Mouse (Mus musculus): ENCODE data around the gene Myl9.

Myl9 gene

DNA sequence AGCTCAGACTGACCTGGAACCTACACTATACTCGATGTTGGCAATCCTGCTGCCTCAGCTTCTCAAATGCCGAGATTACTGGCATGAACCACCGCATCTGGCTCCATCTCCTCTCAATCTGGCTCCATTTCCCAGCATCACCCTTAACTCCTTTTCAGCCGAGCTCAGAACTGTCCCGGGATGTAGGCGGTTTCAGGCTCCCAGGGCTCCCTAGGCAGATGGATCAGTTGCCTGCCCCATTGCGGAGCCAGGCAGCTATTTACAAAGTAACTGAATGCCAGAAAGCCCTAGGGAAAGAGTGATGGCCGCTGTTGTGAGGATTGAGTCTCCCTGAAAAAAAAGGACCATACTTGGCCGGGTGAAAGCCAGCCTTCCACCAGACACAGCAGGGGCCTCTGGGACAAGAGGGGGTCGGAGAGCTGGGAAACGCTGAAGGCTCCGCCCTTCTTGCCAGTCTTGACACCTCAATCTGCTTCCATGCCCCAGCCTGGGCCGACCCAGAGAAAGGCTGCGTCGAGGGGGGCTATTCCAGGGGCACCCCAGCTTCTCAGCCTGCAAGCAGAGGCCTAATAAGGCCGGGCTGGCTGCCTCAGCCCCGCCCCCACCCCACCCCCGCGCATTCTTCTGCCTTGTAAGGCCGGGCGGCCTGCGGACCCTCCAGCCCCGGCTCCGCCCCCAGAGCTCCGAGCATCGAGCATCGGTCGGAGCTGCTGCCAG lies at the start of gene Myl9:
Gene Myl9, plus strand, starts transcription at position 683 of the 717 bp plus-strand sequence.
- DNase-seq (ENCODE audit: extremely low spot score, low spot score) = peak; percentile 77

DNA sequence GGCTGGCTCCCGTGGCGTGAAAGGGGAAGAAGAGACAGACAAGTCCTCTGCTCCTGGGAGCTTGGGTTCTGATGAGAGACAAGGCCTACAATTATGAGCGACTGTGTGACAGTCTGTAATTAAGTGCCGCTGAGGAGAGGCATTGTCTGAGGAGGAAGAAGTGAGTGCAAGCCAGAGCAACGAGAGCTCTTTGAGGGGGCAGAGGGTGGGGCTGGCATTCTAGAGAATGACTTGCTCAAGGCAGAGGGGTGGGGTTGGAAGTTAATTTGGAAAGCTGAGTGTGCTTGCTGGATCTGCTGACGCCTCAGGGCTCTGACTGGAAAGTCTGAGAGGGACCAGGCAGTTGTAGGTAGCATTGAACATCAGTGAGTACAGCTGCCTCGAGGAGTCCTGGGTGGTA lies 48.9 kb upstream of the Myl9 start:
- no peak for DNase-seq (ENCODE audit: extremely low spot score, low spot score)

DNA sequence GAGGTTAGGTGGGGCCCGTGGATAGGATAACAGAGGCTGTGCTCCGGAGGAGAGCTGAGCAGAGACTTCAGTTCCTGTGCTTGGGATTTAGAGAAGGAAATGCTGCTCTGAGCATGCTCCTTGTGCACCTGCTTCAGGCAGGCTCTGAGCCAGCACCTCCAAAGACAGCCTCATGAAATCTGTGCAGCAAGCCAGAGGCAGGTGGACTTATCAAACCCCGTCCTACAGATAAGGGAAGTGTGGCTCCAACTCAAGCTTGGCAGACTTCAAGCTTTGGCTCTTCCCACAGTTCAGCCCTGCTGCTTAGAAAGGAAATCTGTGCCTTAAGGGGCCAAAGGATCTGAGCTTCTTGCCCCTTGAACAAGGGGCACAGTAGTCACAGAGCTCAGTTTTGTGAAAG lies 48.3 kb upstream of the Myl9 start:
- DNase-seq (ENCODE audit: extremely low spot score, low spot score) = no peak

DNA sequence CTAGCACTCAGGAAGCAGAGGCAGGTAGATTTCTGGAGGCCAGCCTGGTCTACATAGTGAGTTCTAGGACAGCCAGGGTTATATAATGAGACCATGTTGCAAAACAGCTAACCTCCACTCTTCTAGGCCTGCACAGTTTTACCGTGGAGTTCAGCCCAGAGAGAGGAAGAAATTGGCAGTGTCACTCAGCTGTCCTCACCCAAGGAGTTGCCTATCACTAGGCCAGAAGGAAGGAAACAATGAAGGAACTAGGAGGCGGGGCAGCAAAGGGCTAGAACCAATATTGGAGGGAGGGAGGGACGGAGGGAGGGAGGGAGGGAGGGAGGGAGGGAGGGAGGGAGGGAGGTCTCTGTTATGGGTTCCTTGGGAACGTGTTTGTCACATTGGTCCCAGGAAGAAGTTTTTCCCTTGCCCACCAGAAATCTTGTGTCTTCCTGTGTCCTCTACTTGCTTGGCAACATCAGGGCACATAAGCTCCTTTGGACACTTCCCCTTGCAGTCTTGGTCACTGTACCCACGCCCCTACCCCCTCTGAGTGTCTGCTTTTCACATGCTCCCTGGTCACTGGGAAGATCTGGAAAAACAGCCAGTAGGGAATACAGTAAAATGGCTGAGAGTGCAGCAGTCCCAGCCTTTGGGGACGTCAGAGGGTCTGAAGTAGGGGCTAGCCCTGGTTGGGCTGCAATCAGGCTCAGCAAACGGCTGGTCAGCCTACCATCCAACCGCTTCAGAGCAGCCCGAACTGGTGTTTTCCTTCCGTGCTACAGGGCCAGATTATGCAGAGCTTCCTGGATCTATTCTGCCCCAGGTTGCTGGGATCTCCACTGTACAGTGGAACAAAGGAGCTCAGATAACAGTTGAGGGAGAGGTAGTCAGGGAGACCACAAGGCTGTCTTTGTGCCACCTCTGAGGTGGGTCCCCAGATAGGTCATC lies 45.4 kb upstream of the Myl9 start:
- no peak for DNase-seq (ENCODE audit: extremely low spot score, low spot score)

DNA sequence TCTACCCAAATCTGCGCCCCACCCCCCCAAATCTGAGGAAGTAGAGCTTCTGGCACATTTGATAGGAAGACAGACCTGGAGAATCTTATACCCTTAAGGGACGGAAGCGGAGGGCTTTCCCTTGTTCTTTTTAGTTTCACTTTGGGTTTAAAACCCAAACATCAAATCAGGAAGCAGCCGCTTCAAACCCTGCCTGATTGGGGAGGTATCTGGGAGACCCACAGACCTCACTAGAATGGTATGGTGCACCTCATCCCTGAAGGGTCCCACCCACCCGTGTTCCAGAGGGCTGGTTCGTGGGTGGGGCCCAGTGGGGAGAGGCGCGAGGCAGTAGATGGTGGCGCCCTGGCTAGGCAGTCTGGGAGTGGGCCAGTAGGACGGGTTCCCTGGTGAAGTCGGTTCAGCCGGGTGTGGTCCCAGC lies 44.7 kb upstream of the Myl9 start:
- DNase-seq (ENCODE audit: extremely low spot score, low spot score) = no peak

DNA sequence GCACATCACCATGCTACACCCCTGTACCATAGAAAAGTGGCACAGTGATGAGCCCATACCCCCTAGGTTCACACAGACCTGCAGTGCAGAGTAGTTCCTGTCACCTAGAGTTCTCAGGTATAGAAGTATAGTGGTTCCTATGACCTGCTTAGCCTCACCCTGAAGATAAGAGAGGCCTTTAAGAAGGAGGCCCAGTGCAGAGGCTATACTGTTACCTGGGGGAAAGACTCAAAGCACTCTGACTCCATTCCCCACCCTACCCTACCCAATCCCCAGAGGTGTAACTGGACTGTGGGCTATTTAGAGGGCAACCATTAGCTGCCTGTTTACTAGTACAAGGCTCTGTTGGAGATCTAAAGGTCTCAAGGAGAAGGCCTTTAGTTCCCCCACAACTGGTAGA lies 43.6 kb upstream of the Myl9 start:
- DNase-seq (ENCODE audit: extremely low spot score, low spot score) = no peak

DNA sequence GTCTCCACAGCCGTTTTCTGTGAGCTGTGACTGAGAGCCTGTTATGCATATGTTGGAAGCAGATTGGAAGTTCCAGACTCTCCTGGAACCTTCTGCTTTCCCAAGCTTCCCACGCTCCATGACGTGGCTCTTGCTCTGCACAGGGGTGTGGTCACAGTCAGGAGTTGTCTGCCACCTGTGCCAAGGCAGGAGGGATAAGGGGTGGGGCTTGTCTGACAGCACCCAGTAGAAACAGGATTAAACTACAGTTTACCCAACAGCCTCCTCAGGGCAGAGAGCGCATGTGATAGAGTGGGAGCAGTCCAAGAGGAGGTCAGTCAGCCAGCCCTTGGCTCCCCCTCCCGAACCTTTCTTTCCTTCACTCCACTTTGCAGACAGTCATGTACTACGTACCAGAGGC lies 43.1 kb upstream of the Myl9 start:
- no peak for DNase-seq (ENCODE audit: extremely low spot score, low spot score)

DNA sequence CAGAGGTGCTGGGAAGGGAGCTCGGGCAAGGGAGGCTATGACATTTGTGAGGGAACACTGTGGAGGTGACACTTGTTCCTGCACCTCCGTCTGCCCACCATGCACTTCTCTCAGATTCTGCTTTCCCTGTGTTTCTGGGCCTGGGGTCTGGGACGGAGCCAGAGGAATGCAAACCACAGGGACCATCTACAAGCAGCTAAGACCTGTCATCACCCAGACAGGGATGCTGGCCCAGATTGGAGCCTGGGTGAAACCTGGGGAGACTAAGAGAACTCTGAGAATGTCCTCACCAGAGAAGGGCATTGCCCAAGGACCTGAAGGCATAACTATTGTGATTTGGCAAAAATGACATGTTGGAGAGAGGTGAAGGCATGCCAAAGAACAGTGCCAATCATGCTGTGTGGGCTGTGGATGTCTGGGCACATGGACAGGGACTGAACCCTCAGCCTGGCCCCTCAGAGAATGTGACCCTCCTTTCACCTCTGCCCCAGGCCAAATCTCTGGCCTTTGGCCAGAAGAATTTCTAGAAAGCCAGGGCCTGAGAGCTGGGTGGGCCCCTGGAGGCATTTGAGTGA lies 39.4 kb upstream of the Myl9 start:
- DNase-seq (ENCODE audit: extremely low spot score, low spot score) = no peak

DNA sequence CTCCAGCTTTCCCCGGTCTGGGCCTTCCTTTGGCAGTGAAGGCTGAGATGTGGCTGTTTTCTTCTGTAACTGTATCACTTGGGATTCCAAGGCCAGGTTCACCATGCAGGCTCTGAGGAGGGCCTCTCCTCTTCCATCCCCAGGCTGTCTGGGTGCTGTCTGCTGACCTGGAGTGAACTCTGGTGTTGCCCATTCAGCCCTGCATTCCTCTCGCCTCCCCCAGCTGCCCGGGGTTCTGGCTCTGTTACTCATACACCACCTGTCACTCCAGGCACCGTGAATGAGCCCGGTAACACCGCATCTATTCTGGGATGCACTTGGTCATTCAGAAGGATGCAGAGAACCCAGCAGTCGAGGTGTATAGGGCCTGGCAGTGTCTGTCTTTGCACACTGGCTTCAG lies 38.4 kb upstream of the Myl9 start:
- no peak for DNase-seq (ENCODE audit: extremely low spot score, low spot score)

DNA sequence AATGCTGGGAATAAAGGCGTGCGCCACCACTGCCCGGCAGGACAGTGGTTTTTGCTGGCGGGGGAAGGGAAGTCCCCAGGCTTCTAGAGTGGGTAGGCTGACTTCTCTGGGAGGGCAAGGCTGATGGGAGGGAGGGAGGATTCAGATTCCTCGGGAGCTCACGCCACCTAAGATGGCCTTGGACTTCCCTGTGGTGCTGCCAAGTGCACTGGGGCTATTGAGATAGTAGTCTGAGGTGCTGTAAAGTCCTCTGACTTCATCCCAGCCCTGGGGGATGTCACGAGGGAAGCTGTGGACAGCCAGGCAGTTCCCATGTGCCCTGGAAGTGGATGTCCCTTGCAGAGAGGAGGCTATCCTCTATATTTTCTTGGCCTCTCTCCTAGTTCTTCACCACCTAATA lies 37.2 kb upstream of the Myl9 start:
- no peak for DNase-seq (ENCODE audit: extremely low spot score, low spot score)

DNA sequence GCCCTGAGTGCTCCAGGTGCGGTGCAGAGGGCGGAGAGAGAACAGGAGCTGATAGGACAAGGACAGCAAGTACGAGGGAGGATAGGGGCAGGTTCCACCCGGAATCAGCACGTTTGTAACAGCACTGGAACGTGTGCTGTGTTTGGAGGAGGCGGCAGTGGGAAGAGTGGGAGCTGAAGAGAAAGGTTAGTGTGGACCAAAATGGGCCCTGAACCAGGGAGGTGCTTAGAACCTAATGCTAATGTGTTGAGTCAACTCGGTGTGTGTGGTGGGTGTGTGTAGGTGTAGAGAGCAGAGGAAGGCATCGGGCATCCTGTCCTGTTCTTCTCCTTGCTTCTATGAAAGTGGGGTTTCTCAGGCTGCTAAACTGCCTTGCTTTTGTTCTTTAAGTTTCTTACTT lies 34.0 kb upstream of the Myl9 start:
- DNase-seq (ENCODE audit: extremely low spot score, low spot score) = no peak

DNA sequence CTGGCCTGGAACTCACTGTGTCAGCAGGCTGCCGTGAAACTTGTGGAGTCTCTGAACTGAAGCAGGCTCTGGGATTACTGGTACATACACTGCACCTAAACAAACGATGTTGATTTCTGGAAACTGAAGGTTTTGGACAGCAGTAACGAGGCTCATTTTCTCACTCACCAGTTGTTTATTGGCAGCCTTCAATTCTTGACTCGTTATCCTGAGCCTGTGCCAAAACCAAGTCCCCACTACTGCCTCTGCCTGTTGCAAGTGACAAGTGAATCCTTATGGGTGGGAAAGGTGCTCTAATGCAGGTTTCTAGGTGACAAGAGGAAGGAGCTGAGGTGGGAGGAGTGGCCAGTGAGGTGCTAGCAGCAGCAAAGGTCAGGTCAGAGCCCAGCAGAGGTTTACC lies 33.2 kb upstream of the Myl9 start:
- no peak for DNase-seq (ENCODE audit: extremely low spot score, low spot score)

DNA sequence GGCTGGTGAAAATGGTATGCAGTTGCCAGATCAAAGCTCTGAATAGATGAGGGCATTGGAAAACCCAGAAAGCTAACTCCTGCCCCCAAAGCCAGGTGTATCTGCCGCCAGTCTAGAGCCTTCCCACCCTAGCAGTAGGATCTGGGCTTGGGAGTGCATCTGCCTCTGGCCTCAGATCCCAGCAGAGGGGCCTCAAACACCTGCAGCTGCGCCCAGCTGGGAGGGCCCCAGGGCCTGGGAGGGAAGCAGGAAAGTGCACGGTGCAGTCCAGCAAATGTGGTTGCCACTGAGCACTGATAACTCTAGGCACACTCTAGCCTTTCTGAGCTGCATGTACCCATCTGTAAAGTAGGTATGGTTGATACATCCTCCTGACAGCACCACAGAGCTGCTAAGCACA lies 32.0 kb upstream of the Myl9 start:
- DNase-seq (ENCODE audit: extremely low spot score, low spot score) = no peak

DNA sequence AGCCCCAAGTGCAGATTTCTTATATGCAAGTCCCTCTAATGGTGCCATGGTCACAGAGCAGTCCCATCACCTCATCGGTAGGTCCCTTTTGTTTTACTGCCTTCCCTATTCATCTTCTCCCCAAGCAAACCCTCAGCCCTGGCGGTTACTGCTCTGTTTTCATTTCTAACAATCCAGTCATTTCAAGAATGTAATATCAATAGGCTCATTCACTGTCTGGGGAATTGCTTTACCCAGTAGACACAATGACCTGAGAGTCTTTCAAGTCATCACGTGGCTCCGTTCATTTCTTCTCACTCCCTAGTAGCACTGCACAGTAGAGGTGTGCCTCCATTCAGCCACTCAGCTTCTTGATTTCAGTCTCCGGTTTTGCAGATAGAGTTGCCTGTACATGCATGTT lies 30.8 kb upstream of the Myl9 start:
- no peak for DNase-seq (ENCODE audit: extremely low spot score, low spot score)

DNA sequence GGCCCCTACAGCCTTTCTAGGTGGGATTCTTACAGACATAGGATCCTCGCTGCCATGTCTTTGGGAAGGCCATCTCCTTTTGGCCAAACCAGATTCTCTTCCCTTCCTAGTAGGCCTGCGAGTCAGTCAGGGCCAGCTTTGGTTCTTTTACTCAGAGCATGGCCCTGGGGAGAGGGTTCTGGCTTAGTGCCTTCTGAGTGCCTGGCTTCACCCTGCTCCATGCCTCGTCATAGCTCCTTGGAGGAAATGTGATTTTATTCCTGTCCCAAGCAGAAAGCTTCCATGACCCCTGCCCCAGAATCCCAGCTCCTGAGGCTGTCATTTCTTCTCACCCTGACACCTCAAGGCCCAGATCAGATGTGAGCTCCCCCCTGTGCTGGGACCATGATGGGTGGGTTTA lies 27.9 kb upstream of the Myl9 start:
- DNase-seq (ENCODE audit: extremely low spot score, low spot score) = no peak

DNA sequence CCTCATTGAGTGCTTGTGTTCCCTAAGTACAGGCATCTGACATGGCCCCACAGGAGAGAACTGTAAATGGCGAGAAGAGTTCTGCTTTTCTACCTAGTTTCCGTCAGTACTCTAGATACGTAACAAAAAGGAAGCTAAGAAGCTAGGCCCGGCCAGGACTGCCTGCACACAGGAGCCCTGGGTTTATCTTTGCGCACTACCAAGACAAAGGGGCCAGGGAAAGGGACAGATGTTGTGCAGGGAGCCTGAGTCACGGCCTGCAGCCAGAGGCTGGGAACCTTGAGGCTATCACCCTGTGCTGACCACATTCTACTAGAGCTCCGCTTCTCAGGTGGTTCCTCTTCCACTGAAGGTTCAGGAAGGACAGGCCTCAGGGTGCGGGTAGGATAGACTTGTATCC lies 25.5 kb upstream of the Myl9 start:
- DNase-seq (ENCODE audit: extremely low spot score, low spot score) = no peak

DNA sequence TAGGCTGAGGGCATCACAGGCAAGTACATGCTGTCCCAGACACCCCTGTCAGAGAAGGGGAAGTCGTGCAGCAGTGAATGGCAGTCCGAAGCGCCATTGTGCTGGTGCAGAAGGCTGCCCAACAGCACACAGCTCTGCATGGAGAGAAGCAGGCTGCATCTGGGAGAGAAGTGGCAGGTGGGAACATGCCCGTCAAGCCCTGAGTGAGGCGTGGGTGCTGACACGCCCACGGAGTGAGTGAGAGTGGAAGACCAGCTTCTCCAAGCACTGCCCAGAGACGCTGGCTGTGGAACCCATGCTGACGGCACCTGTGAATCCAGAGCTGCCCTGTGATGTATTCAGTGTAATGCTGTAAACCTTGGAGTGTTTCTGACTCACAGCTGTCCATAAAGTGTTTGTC lies 18.3 kb upstream of the Myl9 start:
- DNase-seq (ENCODE audit: extremely low spot score, low spot score) = no peak

DNA sequence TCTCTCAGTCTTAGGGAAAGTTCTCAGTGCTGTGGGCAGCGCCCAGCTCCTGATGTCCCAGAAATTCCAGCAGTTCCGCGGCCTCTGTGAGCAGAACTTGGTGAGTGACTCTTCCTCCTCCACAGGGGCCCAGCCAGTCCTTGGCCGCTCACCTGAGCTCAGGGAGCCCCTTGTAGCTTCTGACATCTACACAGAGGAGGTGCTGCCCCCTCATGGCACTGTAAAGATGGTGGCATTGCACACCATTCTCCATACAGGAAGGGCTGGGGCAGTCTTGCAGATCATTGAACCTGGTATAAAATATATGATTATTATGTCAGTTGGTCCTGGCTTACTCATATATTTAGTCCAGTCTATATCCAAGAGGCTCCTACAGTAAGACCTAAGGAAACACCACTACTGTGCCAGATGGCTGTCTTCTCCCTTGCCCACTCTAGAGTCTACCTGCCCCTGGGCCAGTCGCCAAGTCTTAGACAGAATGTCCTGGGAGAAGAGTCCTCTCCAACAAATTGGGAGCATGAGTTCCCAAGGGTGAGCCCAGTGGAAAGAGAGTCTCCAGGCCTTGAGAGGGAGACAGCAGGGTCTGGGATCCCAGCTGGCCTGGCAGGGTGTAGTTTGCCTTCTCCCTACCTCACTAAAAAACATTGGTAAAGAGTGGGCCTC lies 14.2 kb upstream of the Myl9 start:
- DNase-seq (ENCODE audit: extremely low spot score, low spot score) = no peak

DNA sequence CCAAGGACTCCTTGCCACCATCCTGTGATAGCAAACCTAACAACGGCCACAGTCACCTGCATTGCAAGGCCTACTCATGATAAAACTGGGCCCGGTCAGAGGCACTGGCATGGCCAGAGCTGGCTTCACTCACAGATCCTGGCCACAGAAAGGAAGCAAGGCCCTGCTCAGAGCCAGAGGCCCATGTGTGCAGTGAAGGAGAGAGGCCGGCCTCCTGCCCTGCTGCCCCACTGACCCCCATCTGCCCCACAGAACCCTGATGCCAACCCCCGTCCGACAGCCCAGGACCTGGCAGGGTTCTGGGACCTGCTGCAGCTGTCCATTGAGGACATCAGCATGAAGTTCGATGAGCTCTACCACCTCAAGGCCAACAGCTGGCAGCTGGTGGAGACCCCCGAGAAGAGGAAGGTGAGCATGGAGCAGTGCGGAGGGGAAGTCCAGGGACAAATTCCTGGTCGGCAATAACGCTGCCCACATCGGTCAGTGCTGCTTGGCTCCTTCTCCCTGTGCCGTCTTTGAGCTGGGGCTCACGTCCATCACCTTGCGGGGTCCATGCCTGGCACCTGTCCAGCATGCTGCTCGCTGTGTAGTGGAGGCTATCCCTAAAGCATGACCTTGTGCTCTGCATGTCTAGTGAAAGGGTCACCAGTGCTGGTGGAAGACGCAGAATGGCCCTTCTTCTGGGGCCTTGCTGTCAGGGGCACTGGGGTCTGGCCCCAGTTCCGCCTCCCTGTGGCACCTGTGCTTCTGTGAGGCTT lies 13.5 kb upstream of the Myl9 start:
- no peak for DNase-seq (ENCODE audit: extremely low spot score, low spot score)

DNA sequence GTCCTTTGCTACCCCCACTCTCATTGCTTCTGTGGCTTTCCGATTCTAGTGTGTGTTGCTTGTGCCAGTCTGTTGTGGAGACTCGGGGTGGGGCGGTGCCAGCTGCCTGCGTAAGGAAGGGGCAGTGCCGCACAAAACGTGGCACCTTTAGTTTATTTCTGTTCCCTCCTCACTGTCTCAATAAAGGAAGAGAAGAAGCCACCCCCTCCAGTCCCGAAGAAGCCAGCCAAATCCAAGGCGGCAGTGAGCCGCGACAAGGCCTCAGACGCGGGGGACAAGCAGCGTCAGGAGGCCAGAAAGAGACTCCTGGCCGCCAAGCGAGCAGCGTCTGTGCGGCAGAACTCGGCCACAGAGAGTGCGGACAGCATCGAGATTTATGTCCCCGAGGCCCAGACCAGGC lies 12.7 kb upstream of the Myl9 start:
- DNase-seq (ENCODE audit: extremely low spot score, low spot score) = no peak

DNA sequence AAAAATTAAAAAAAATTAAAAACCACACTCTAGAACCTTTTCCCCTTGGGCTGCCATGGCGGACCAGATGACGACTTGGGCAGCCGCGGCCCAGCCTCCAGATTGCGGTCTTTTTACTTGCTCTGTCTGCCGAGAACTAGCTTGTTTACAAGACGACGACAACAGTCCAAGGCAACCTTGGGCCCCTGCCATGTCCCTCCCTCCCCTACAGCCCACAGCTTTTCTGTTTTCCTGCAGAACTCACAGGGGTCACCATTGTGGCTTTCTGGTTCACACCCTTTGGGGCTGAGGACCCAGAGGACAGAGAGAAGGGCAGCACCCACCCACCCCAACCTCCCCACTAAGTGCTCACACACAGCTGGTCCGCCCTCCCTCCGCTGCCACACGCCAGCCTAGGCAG lies 12.1 kb upstream of the Myl9 start:
- DNase-seq (ENCODE audit: extremely low spot score, low spot score) = no peak

All from neural tube, embryonic 10.5 days (tissue).